Mouse (Mus musculus): Measurements from ENCODE around the gene Akap13.
A peak's percentile ranks its signal among the peaks of the same experiment; 100 is the strongest.

The Akap13 gene

DNA sequence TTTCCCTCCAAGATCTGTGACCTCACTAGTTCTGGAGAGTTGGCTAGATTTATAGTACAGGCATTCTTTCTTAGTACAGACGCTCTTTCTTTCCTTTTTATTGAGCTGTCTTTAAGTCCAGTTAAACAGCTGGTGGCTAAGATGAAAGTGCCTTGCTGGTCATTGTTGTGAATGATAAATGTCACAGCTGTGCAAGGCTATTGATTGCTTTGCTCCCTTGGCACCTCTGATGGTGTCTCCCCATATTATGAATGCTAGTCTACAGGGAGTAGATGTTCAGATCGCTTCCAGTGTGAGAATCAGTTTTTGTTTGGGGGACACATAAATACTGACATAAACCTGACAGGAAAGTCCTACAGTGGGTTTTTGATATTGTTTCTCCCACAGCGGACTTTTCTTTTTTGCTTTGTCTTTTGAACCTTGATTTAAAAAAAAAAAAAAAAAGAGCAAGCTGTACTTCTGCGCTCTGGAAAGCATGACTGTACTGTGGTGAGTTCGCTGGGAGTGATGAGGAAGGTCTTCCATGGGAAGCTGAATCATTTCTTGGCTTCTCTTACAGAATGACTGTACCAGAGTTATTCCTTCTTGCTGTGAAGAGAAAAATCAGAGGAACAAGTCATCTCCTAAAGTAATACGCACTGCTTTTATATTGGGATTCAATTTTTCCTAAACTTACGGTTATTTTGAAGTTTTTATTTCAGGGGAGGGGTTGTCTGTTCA, 178.6 kb downstream of the Akap13 start:
- DNase-seq (ENCODE audit: low spot score) = no peak

DNA sequence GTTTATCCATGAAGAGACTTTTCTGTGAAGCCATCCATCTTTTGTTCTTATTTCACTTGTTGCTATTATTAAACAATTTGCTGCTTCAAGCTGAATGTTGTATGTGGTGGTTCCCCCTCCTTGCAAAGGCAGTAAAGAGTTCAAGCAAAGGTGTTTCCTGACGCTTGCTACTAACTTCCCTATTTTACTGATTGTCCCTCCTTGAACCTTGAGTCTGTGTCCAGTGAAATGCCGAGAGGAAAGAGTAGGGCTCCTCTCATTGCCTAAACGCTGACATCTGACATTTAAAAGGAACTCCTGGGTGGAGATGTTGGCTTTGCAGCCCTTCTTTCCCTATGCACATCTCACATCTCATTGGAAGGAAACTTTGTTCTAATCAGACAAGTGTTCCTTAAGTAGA, 183.4 kb downstream of the Akap13 start:
- no peak for DNase-seq (ENCODE audit: low spot score)

GRCm38 (mm10) chr7:75639541-75639940, 184.2 kb downstream of the Akap13 start:
- DNase-seq (ENCODE audit: low spot score) = peak; percentile 61

- DNase-seq (ENCODE audit: low spot score) = no peak
Measured at GRCm38 (mm10) chr7:75640074-75640473, 184.7 kb downstream of the Akap13 start.

GRCm38 (mm10) chr7:75640671-75641070, 185.3 kb downstream of the Akap13 start:
- DNase-seq (ENCODE audit: low spot score) = no peak

DNA sequence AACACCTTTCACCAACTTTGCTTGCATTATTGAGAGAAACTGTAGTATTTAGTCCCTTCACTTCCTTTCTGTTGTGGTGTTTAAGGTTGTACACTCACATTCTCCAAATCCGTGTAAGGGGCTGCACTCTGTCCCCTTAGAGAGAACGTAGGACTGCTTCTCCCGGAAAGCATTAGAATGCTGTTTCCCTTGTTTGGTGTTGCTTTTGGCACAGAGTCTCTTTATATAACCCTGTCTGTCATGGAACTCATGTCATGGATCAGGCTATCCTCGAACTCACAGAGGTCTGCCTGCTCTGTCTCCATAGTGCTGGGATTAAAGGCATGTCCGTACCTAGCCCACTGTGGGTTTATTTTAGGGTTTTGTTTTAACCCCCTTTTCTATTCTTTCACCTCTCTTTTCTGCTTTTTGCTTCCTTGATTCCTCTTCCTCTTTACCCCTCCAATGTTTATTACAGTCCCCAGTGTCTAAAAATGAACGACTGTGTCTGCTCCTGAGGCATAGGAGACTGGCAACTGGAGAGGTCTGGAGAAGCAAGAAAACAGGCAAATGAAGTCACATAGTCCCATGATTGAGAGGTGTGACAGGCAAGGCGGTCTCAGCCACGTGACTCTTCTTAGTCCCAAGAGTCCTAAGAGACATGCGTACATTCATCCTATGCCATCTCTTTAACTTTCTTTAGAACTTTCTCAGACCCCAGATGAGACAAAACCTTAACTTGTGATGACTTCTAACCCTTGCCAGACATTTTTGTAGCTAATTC, 186.3 kb downstream of the Akap13 start:
- no peak for DNase-seq (ENCODE audit: low spot score)

DNA sequence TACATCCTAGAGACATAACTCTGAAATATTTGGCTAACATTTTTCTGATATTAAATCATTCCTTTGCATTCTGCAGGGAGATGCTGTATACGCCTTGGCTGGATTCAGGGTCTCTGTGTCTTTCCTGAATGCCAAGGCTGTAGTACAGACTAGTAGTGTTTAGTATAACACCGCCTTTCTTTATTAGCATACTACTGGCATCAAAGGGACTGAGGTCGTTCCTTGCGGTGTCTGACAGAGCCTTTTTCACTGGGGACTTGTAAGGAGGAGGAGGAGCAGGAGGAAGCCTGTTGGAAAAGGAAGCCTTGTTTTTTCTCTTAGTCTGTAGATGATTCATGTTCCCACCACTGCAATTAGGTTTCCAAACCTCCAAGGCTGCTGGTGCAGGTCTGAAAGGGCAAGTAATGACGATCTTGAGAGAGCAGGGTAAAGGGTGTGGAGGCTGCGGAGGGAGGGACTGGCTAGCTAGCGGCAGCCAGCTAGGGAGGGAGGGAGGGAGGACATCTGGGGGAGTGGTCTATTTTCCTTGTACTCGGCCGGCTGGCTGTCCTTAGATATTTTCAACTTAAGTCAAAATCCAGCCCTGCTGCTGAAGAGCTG, 186.9 kb downstream of the Akap13 start:
- peak; percentile 66 for DNase-seq (ENCODE audit: low spot score)

DNA sequence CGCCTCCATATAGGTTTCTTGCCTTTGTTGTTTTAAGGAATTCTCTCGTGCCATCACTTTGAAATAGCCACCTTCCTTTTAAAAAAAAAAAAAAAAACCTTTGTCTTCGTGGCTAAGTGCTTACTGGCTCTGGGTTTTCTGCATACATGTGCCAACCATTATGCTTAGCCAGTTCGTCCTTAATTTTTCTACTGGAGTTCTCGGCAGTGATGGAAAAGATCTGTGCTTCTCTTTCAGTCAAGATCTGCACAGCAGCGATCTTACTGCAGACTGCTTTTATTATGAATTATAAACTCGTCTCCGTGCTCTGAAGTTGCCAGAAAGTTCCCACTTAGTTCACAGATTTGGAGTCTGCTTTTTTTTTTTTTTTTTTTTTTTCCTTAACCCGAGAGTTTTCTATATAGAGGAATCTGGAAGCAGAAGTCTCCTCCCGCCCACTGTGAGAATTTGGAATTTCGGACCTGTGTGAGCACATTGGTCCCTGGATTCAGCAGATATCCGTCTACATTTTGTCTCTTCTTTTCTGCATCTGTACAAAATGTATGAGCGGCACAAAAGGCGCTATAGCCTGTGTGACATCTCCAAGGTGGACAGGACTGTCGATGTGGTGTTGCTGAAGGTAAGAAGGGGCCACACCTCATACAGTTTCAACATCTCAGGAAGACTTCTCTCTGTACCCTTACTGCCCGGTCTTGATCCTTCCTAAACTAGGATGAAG, 187.7 kb downstream of the Akap13 start:
- no peak for DNase-seq (ENCODE audit: low spot score)

DNA sequence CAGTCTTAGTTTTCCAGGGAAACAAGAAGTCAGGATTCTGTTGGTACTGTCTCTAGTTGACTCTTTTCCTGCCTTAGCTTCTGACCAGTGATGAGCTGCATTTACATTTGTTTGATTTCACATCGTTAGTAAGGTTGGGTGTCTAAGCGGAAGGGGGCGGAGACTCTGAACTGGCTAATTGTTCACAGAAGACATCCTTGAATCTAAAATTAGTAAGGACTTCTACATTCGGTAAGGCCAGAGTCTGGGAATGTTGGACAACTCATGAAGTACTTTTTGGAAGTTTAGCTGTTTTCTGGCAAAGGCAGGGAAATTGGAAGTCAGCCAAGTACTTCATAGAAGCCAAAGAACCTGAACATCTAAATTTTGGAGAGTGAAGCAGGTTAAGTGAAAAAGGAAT, 188.7 kb downstream of the Akap13 start:
- DNase-seq (ENCODE audit: low spot score) = peak; percentile 12

GRCm38 (mm10) chr7:75644585-75644984, 189.3 kb downstream of the Akap13 start:
- no peak for DNase-seq (ENCODE audit: low spot score)

DNA sequence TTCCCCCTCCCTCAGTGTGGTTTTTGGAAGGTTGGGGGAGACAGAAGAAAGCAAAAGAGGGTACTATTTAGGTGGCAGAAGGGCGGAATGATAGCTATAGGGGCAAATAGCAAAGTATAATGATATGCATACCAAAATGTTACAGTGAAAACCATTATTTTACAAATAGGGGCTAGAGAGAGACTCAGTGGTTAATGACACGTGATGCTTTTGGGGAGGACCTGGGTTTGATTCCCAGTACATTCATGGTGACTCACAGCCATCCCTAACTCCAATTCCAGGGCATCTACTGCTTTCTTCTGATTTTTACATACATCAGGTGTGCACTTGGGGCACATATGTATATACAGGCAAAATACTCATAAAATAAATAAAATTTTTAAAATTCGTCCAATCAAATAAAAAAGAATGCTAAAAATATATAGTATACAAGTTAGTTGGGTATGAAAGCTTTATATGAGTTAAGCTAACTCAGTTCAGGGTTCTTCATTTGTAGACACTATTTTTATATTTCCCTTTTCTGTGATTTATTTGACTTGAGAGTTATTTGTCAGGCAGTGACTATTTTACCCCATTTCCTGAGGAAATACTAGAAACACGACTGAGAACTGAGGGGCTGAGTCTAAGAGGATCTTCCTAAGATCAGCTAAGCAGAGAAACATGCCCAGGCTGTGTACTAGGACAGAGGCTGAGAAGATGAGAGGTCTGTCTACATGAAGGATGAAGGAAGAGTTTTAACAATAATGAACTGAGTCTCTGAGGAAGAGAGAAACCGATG, 190.0 kb downstream of the Akap13 start:
- DNase-seq (ENCODE audit: low spot score) = no peak

DNA sequence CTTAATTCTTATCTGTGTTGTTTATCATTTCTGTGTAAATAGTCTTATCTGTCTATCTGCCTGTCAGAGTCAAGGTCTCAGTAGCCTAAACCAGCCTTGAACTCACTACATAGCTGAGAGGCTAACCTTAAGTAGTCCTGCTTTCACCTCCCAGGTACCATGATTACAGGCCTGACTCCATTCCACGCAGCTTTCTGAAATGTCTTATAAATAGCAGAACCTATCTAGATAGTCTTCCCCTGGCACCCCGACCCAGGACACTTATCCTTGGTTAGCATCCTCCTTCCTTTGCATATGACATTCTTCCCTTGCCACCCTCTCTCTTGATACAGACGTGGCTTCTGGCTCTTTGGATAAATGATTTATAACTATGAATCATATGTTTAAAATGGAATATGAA, 192.7 kb downstream of the Akap13 start:
- DNase-seq (ENCODE audit: low spot score) = no peak

DNA sequence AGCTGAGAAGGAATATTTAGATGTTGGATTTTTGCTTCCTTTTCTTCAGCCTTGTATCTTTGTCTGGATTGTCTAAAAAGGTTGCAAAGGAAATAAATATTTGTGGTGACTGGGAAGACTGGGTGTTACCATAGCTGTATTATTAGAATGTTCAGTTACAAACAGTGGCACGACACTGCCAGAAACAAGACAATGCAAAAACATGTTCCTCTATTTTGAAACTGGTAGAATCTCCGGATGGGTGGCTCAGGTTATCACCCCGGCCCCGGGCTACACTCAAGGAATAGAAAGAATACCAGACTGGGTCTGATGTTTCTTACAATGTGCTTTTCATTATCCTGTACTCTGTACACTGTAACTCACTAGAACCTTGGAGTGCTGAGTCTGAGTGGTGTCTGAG, 193.6 kb downstream of the Akap13 start:
- no peak for DNase-seq (ENCODE audit: low spot score)

DNA sequence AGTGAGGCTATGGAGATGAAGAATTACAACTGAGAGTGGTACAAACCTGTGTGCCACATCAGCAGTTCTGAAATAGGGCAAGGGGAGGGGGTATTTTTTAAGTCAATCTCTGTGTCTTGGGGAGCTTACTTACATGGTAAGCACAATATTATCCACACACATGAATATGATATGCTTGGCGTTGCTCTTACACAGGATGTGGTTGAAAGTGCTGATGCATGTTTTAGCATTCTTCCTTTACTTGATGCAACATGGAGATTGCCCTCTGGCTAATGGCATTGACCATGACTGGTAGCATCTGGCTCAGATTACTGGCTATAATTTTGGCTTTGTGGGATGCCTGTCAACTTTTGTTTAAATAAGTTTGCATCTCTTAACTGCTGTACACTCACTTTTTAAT, 194.6 kb downstream of the Akap13 start:
- DNase-seq (ENCODE audit: low spot score) = no peak

- no peak for DNase-seq (ENCODE audit: low spot score)
Measured at GRCm38 (mm10) chr7:75653684-75654317, 198.5 kb downstream of the Akap13 start.

- no peak for DNase-seq (ENCODE audit: low spot score)
Measured at GRCm38 (mm10) chr7:75655180-75656074, 200.1 kb downstream of the Akap13 start.

DNA sequence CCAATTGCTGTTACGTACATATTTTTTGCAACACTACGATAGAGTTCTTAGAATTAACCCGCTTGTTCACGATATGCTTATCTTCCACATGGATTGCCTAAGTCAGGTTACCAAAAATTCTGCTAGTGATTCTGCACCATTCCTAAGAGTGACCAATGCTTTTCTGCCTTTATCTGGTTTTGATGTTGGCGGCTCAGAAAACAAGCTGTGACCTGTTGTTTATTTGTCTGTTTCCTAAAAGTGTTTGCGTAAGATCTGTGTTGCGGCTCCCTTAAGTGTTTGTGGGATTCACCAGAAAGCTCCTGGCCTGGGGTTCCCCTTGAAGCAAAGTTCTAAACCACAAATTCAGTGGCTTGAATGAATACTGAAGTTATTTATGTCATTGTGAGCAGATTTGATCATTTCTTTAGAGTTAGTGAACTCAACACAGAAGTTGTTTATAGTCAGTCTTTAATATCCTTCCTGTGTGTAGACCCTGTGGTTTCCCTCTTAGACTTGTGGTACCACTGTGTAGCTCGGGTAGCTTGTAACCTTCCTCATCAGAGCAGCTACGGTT, 201.0 kb downstream of the Akap13 start:
- DNase-seq (ENCODE audit: low spot score) = no peak

DNA sequence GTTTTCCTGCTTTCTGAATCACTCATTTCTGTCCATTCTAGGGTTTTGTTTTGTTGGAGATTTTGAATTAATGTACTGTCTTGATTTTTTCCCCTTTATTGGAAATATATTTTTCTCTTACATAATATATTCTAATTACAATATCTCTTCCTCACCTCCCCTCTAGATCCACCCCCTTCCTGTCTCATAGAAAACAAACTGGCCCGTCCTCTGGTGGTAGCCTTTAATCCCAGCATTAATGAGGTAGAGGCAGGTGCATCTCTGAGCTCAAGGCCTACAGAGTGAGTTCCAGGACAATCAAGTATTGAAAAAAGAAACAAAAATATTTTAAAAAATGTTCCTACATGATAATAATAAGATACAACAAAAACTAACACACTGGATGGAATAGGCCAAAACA, 201.6 kb downstream of the Akap13 start:
- DNase-seq (ENCODE audit: low spot score) = no peak

DNA sequence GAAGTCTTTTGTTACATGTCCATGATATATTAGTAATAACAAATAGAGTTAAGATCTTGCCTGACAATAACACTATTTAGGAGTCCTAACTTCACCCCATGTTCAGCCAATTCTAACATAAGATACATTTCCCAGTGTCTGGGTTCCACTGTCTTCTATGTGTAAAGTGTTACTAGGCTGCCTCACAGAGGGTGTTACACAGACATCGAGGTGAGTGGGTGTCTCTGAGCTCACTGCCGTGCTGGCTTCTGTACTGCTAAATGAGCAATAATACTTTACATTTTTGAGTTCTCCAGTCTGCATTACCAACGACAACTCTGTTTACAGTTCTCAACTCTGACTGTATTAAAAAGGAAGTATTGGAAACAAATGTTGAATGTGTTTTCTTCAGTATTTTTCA, 209.1 kb downstream of the Akap13 start:
- DNase-seq (ENCODE audit: low spot score) = no peak

DNA sequence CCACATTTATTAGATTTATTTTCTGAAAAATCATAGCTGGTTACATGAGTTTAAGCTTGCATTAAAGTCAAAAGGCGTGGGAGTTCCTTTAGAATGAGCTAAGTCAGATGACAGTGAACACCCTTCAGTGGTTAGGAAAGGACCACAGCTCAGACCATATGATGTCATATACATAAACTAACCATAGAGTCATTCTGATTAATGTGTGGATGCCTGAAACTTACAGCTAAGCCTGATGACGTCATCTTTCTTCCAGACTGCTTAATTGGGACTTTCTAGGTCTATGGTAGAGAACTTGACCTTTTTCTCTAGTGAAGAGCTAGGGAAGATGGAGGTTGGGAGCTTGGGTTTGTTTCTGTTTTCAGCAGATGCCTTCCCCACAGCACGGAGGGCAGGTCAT, 211.6 kb downstream of the Akap13 start:
- DNase-seq (ENCODE audit: low spot score) = no peak

All from testis, postnatal 14 days (tissue).